Mouse (Mus musculus) frontal cortex, postnatal 25 days (tissue): ENCODE data around the gene Nvl.

Experiments
- DNase-seq, 2 experiments: peaks; one replicate each; pipeline ENCODE4 v3.0.0; 2022; ENCODE audit warnings: low spot score in 2 of 2

Nvl gene

DNA sequence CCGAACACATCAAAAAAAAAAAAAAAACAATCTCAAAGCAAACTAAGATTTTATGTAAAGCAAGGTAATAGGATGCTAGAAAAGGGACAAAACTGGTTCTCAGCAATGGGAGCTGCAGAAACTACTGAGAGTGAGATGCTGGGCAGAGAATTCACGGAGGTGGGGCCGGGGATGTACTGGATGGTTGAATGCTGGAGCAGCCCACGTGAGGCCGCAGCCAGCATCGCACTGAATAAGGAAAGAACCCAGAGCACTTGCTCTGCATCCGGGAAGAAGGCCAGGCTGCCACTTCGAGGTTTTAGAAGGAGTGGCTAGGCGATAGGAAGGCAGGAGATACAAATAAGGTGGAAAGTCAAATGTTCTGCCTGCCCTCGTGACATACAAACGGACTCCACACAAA is 74.3 kb downstream of the Nvl start:
- DNase-seq, result no peak

DNA sequence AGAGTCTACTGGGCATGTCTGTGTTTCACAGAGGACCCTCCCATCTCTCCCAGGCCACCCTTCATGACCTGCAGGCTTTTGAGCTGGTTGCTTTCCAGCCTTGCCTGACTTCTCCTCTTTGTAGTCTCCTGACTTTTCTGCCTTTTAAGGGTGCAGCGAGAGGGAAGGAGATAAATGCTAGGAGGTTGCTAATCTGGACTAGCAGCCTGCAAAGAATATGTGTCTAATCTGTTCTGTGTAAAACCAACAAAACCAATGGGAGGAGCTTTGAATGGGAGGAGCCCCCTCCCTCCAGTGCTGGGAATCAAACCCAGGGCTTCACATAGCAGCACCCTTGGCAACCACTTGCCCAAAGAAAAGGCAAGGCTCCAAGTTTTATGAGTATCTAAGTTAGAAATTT is 75.7 kb downstream of the Nvl start:
- DNase-seq, result no peak

DNA sequence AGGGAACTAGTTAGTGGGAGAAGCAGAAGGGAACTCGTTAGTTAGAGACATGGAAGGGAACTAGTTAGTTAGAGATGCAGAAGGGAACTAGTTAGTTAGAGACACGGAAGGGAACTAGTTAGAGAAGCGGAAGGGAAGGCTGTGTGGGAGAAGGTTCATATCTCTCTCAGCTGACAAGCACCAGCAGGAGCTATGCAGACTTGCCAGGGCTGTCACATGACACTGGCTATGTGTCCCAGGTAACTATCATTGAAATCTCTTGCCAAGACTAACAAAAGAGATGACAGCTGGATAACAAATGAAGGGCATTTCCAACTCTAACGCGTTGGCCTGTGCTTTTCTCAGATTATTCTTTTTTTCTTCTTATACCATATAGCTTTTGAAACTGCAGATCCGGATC is 79.4 kb downstream of the Nvl start:
- DNase-seq, result no peak

DNA sequence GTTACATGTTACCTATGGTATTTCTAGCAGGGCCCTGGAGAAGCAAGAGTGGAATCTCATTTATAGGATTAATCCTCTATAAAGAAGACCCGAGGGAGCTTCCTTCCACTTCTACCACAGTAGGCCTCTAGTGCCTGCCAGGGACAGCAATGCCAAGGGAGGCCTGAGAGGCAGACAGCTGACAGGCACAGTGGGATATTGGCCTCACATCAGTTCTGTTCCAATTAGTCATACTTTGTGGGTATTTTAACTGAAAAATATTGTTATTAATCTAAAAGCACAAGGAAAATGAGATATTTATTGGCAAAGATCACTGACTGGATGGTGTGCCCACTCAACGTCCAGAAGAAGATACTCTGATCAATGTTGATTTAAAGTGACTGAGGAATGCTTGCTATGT is 80.0 kb downstream of the Nvl start:
- no peak for DNase-seq

DNA sequence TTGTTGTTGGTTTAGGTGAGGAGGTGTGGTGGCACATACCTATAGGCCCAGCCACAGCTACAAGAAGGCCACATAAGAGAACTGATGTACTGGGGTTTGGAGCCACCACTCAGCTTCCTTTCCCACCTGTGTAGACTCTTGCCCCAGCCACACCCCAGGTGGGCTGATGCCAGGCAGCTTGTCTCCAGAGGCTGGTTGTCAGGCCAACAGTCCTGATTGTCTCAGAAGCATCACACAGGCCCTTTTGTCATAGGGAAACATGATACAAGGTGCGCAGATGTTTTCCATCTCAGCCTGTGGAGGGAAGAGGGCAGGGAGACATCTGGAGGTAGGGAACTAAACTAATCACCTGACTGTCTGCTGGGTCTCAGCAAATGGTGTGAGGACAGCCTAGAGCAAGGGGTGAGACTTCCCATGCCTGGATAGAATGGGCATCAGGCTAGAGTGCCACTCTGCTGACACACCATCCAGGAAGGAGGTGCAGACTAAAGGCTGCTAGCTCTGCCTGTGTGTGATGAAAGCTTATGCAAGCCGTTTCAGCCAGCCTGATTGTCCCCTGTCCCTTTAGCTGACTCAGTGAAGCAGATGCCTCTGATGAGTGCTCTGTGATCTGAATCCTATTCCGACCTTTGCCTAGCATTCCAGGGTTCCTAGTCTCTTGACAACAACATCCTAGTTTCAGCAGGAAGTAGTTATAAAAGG is 82.1 kb downstream of the Nvl start:
- no peak for DNase-seq

DNA sequence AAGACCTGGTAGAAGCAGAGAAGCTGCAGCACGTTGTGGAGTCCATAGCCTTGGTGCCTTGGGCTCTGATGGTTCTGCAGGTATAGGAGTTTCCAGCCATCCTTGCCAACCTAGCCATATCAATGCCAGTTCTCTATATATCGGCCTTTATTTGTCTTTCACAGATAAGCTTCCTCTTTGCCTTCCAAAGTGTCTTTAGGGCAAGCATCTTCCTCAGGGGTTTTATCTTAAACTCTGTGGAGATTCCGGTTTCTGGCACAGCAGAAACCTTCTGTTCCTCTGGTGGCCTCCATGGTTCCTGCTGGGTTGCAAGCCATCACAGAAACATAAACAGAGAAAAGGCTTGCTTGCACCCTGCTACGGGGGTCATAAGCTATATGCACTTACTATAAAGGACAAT is 91.1 kb downstream of the Nvl start:
- DNase-seq, result no peak

DNA sequence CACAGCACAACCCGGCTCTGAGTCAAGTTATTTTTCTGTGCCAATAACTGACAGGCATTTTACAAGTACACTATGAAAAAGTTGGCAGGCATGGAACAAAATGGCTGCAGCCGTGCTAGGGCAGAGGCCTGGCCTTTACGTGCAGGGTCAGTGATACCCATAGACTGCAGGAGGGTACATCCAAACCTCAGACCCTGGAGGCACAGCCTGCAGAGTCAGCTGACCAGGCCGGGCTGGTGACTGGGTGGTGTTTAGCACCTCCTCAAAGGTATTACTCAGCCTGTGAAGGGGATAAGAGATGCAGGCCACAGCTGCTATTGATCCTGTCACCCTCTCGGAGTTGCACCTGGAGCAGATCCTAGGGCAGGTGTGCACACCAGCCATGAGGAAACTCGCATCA is 93.1 kb downstream of the Nvl start, which contains the start of gene 9130409I23Rik:
9130409I23Rik (plus strand) TSS at position 301 of the 400 bp plus-strand sequence.
- no peak for DNase-seq

DNA sequence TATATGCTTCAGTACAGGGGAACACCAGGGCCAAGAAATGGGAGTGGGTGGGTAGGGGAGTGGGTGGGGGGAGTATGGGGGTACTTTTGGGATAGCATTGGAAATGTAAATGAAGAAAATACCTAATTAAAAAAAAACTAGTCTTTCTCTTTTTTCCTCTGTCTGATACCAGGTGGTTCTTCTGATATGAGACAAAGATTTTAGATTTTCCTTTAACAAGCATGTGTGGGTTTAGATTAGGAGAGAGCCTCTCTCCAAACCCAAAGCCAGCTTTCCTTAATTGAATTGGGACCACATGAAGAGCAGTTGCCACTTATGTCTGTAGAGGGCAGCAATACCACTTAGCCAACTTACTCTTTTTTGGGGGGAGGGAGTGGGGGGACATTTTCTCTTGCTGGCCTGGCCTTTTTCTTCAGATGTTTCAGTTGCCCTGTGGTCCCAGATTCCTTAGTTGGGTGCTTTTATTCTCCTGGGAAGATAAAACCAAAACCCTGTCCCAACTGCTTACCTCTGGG is 94.6 kb downstream of the Nvl start:
- DNase-seq, result no peak

DNA sequence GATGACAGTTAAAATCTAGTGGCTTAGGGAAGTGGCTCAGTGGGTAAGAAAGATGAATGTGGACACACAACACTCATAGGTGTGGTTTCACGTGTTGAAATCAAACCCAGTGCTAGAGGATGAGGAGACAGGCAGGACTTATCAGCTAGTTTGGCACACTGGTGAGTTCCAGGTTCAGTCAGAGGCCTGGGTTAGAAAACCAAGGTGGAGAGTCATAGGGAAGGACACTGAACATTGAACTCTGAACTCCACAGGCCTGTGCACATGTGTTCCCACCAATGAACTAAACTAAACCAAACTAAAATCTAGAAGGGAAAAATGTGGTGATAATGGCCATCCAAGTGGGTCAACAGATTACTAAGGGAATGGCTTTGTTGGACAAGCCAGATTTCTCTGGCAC is 96.5 kb downstream of the Nvl start:
- DNase-seq, result no peak

DNA sequence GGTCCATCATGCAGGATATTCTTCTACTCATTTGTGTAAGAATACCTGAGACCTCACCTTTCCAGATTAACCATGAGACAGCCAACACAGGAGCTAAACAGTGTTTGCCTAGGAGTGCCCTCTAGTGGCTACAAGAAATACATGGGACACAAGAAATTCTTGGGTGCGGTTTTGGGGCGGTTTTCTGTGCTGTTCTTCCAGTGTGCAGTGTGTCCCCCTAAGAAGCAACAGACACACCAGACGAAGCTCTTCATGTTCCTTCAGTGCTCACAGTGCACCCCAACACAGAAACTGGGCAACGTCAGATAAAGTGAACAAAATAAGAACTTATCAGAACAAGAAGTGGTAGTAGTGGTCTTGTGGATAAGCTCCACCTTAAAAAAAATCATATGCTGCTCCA is 104.4 kb downstream of the Nvl start:
- no peak for DNase-seq

DNA sequence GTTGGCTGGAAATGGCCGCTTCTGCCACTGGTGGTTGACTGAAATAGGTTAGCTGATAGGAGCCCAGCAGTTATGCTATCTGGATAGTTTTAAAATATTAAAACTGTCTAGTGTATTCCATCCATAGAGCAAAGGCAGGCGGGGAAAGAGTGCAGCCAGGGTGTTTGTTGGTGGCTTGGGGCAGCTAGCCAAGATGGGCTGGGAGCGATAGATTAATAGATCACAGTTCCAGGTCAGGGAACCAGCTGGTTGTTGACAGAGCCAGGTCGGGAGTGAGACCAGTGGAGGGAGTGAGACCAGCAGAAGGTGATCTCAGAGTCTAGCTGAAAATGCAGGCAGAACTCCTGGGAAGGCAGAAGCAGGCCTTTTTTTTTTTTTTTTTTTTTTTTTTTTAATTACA is 106.4 kb downstream of the Nvl start:
- DNase-seq, result no peak
